Mouse (Mus musculus): ENCODE measurements around the gene Tma7. TPM values are rescaled to one million over a fixed set of nuclear protein-coding genes. Genes with fewer than 3 reads are reported as not detected.

Tma7 gene
- polyA plus RNA-seq, 1 experiment from 2014 or later, result 663 TPM

DNA sequence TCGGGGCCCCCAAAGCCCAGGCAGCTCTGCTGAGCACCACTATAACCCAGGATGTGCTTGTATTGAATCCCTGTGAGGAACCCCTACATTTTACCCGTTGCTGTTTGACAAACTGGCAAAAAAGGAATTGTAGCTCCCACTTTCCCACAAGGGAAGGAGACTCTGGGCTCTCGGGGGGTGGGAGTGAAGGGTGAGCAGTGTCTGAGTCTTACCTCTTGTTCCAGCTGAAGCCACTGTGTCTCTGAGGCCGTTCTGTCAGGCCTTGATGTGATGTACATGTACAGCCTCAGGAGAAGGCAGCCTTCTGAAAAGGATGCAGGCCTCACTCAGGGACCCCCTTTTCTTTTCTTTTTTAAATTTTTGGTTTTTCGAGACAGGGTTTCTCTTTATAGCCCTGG lies 21.5 kb downstream of the Tma7 start:
- Histone ChIP-seq H3K27me3 (replicated peaks; ENCODE audit: control insufficient read depth, insufficient read depth, low read length) (no peaks in the 10 kb centered on the region), H3K27ac (ENCODE audit: low read depth, low read length) (no peak overlapping the region), H3K9me3 (ENCODE audit: control insufficient read depth, low read length) (no peaks in the 10 kb centered on the region), H3K4me2 (ENCODE audit: low read length) (no peak overlapping the region), H3K9ac (ENCODE audit: low read depth, low read length) (no peak overlapping the region), H3K4me3 (ENCODE audit: low read length) (no peak overlapping the region), H3K36me3 (ENCODE audit: control insufficient read depth, insufficient read depth, low read length) (peaks cover 44% of the 10 kb centered on the region), H3K4me1 (ENCODE audit: control insufficient read depth, insufficient read depth, low read depth, low read length) (peaks cover 15% of the 10 kb centered on the region)
- ATAC-seq, result no peak
- WGBS, result 91% methylated on average over 5 of the region's 5 CpGs

DNA sequence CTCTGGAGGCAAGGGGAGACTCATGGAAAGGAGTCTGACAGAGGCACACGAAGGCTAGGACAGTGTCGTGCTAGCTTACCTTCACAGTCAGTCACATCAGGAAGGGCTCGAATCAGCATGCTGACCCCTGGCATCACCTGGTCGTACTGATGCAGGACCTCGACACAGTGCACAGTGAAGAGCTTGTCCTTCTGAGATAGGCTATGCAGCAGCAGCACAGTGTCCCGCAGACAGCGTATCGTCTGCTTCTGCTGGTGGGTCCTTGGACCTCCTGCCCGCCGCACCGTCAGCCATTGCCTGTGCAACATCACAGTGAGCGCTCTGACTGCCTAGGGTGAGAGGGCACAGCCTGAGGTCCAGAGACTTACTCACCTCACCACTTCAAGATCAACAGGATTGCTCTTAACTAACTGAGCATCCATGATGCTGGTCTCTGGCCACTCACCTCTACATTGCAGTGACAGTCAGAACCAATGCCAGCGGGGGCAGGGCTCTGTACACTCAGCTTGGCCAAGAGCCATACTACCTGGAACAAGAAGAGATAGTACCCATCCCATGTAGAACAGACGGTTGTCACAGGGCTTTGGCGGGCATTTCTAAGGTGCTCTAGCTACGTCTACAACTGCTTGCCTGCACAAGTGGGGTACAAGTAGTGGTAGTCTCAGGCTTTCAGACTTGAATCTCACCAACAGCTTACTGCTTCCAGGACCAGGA lies 22.0 kb downstream of the Tma7 start:
- Histone ChIP-seq H3K4me2 (ENCODE audit: low read length) (no peak overlapping the region), H3K9ac (ENCODE audit: low read depth, low read length) (no peak overlapping the region), H3K4me3 (ENCODE audit: low read length) (no peak overlapping the region), H3K27ac (ENCODE audit: low read depth, low read length) (no peak overlapping the region), H3K27me3 (replicated peaks; ENCODE audit: control insufficient read depth, insufficient read depth, low read length) (no peaks in the 10 kb centered on the region), H3K4me1 (ENCODE audit: control insufficient read depth, insufficient read depth, low read depth, low read length) (peaks cover 16% of the 10 kb centered on the region), H3K9me3 (ENCODE audit: control insufficient read depth, low read length) (no peaks in the 10 kb centered on the region), H3K36me3 (ENCODE audit: control insufficient read depth, insufficient read depth, low read length) (peaks cover 38% of the 10 kb centered on the region)
- 90% methylated on average over 16 of the region's 16 CpGs for WGBS
- ATAC-seq, result no peak

DNA sequence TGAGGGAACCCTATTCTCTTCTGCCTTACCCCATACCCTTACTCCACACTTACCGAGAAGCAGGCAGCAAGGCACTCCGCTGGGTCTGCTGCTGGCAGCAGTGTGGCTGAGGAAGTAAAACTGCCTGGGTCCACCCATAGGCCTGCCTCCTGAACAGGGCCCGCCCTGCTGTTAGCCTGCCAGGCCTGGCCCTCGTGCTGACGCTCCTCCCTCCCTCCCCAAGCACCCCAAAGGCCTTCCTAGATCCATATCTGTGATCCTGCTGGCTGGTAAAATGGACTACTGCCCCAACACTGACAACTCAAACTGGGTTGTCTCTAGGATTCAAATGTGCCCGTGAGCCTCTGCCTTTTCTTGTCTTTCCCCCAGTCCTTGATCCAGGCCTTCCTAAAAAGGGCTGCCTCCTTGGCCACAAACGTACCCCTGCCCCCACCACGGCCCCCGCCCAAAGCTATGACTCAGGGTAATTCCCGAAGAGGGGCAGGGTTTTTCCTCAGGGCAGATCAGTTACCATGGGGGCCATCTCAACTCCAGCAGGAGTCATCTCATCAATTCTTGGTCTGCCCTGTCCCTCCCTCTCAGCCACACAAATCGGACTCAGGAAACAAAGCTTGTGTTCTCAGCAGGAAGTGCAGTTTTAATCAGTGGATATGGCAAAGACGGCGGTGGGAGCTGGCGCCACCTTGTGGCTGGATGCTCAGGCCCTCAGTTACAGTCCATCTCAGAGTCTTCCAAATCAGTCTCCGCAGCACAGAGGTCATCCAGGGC lies 23.1 kb downstream of the Tma7 start, which contains the start of gene Trex1:
Gene Trex1, minus strand, starts transcription at position 599 of the 768 bp plus-strand sequence.
- no peaks in the 10 kb centered on the region for H3K27me3 ChIP-seq (replicated peaks; ENCODE audit: control insufficient read depth, insufficient read depth, low read length)
- peaks cover 23% of the 10 kb centered on the region for H3K4me1 ChIP-seq (ENCODE audit: control insufficient read depth, insufficient read depth, low read depth, low read length)
- peak within 1 kb of the TSS; percentile 78 for H3K27ac ChIP-seq (ENCODE audit: low read depth, low read length)
- peak within 1 kb of the TSS; percentile 71 for H3K4me2 ChIP-seq (ENCODE audit: low read length)
- H3K9ac ChIP-seq (ENCODE audit: low read depth, low read length), result peak within 1 kb of the TSS; percentile 59
- H3K9me3 ChIP-seq (ENCODE audit: control insufficient read depth, low read length), result no peaks in the 10 kb centered on the region
- WGBS, result 27% methylated on average over 15 of the region's 15 CpGs
- peaks cover 30% of the 10 kb centered on the region for H3K36me3 ChIP-seq (ENCODE audit: control insufficient read depth, insufficient read depth, low read length)
- H3K4me3 ChIP-seq (ENCODE audit: low read length), result peak within 1 kb of the TSS; percentile 39
- peak; percentile 71 for ATAC-seq

DNA sequence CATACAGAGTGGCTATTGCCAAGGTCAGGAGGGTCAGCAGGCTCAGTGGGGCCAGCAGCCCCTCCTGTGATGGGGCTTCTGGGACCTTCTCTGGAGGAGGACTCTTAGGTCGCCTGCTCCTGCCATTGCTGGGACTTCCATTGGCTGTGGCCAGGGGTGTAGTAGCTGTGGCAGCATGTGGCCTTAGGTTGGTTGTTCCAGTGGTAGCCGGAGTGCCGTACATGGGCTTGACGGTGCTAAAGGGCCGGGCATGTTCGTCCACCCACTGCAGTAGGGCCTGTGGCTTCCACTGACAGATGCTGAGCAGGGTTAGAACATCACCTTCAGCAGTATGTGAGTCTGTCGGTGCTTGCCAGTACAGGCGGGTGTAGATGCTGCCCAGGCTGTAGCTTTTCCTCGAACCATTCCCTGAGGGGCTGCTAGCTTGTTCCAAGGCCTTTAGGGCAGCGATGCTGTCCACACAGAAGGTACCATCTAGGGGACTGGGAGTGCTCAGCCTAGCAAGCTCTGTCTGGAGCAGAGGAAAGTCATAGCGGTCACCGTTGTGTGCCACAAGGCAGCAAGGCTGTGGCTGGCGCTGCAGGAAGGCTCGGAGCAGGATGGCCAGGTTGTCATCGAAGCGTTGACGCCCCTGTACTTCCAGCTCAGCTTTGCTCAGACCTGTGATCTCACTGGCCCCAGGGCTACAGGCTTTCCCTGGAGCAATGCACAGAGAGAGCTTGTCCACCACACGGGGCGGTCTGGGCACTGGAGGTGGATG lies 24.2 kb downstream of the Tma7 start:
- no peak overlapping the region for H3K9ac ChIP-seq (ENCODE audit: low read depth, low read length)
- peak overlapping the region; percentile 71; the same call in 1 of the 2 replicates for H3K4me2 ChIP-seq (ENCODE audit: low read length)
- H3K27me3 ChIP-seq (replicated peaks; ENCODE audit: control insufficient read depth, insufficient read depth, low read length), result no peaks in the 10 kb centered on the region
- peaks cover 23% of the 10 kb centered on the region for H3K36me3 ChIP-seq (ENCODE audit: control insufficient read depth, insufficient read depth, low read length)
- H3K27ac ChIP-seq (ENCODE audit: low read depth, low read length), result no peak overlapping the region
- no peaks in the 10 kb centered on the region for H3K9me3 ChIP-seq (ENCODE audit: control insufficient read depth, low read length)
- WGBS, result 93% methylated on average over 19 of the region's 19 CpGs
- ATAC-seq, result no peak
- H3K4me1 ChIP-seq (ENCODE audit: control insufficient read depth, insufficient read depth, low read depth, low read length), result peaks cover 23% of the 10 kb centered on the region
- H3K4me3 ChIP-seq (ENCODE audit: low read length), result no peak overlapping the region

DNA sequence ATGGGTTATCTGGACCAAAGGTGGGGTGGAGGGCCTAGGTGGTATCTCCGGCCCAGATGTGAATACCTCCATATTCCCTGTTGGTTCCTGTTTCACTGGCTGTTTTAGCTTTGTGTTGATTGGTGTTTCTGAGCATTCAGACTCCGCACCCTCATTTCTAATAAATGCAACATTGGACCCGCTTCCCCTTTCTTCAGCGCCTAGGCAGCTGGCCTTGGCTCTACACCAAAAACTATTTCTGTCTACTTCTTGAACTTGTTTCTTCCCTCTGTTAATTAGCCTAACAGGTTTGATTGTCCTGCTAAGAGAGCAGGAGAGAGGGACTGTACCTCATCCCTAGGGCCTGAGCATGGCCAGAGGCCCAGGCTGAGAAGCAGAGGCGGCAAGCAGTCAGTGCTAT lies 24.8 kb downstream of the Tma7 start:
- H3K4me2 ChIP-seq (ENCODE audit: low read length), result no peak overlapping the region
- peaks cover 23% of the 10 kb centered on the region for H3K4me1 ChIP-seq (ENCODE audit: control insufficient read depth, insufficient read depth, low read depth, low read length)
- no peak overlapping the region for H3K27ac ChIP-seq (ENCODE audit: low read depth, low read length)
- H3K9ac ChIP-seq (ENCODE audit: low read depth, low read length), result no peak overlapping the region
- H3K9me3 ChIP-seq (ENCODE audit: control insufficient read depth, low read length), result no peaks in the 10 kb centered on the region
- ATAC-seq, result no peak
- H3K4me3 ChIP-seq (ENCODE audit: low read length), result no peak overlapping the region
- 95% methylated on average over 5 of the region's 5 CpGs for WGBS
- H3K27me3 ChIP-seq (replicated peaks; ENCODE audit: control insufficient read depth, insufficient read depth, low read length), result no peaks in the 10 kb centered on the region
- H3K36me3 ChIP-seq (ENCODE audit: control insufficient read depth, insufficient read depth, low read length), result peaks cover 18% of the 10 kb centered on the region

DNA sequence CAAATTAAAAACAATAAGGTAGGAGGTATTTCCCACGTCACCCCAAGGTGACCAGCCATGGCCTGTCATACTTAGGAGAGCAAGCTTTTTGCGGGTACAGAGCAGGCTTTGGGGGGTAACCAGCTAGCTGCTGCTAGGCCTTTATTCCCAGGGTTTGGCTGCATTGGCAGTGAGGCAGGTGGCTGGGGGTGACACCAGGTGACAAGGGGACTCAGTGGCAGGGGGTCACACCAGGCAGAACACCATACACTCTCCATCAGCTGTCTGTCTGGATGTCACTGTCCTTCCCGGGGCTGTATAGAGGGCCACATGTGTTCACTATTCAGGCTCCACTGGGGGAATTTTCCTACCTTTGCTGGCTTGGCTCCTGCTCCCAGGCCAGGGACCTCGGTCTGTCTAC lies 25.5 kb downstream of the Tma7 start:
- Histone ChIP-seq H3K9me3 (ENCODE audit: control insufficient read depth, low read length) (no peaks in the 10 kb centered on the region), H3K4me1 (ENCODE audit: control insufficient read depth, insufficient read depth, low read depth, low read length) (peaks cover 23% of the 10 kb centered on the region), H3K27ac (ENCODE audit: low read depth, low read length) (no peak overlapping the region), H3K9ac (ENCODE audit: low read depth, low read length) (no peak overlapping the region), H3K4me3 (ENCODE audit: low read length) (no peak overlapping the region), H3K36me3 (ENCODE audit: control insufficient read depth, insufficient read depth, low read length) (peaks cover 14% of the 10 kb centered on the region), H3K4me2 (ENCODE audit: low read length) (no peak overlapping the region), H3K27me3 (replicated peaks; ENCODE audit: control insufficient read depth, insufficient read depth, low read length) (no peaks in the 10 kb centered on the region)
- ATAC-seq, result no peak
- WGBS, result 91% methylated on average over 4 of the region's 4 CpGs

DNA sequence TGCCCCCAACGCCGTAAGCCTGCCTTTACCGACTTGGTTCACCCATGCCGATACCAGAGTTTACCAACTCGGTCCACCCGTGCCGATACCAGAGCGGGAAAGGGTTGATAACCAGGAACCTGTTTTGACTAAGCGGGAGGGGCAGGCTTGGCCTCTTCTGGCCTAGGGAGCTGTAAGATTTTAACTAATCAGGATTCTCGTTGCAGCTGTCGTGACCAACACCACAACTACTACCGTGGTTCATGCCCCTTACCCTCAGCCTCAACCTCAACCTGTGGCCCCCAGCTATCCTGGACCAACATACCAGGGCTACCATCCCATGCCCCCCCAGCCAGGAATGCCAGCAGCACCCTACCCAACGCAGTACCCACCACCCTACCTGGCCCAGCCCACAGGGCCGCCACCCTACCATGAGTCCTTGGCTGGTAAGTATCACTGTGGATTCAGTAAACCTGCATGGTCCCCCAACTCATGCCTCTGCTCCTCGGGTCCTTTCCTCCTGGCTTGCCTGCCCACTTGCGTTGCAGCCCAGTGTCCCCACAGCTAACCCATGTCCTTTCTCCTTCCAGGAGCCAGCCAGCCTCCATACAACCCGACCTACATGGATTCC lies 26.2 kb downstream of the Tma7 start:
- H3K9me3 ChIP-seq (ENCODE audit: control insufficient read depth, low read length), result no peaks in the 10 kb centered on the region
- peaks cover 23% of the 10 kb centered on the region for H3K4me1 ChIP-seq (ENCODE audit: control insufficient read depth, insufficient read depth, low read depth, low read length)
- H3K9ac ChIP-seq (ENCODE audit: low read depth, low read length), result no peak overlapping the region
- ATAC-seq, result no peak
- no peak overlapping the region for H3K4me2 ChIP-seq (ENCODE audit: low read length)
- peaks cover 14% of the 10 kb centered on the region for H3K36me3 ChIP-seq (ENCODE audit: control insufficient read depth, insufficient read depth, low read length)
- WGBS, result 94% methylated on average over 17 of the region's 17 CpGs
- no peaks in the 10 kb centered on the region for H3K27me3 ChIP-seq (replicated peaks; ENCODE audit: control insufficient read depth, insufficient read depth, low read length)
- no peak overlapping the region for H3K4me3 ChIP-seq (ENCODE audit: low read length)
- H3K27ac ChIP-seq (ENCODE audit: low read depth, low read length), result no peak overlapping the region

DNA sequence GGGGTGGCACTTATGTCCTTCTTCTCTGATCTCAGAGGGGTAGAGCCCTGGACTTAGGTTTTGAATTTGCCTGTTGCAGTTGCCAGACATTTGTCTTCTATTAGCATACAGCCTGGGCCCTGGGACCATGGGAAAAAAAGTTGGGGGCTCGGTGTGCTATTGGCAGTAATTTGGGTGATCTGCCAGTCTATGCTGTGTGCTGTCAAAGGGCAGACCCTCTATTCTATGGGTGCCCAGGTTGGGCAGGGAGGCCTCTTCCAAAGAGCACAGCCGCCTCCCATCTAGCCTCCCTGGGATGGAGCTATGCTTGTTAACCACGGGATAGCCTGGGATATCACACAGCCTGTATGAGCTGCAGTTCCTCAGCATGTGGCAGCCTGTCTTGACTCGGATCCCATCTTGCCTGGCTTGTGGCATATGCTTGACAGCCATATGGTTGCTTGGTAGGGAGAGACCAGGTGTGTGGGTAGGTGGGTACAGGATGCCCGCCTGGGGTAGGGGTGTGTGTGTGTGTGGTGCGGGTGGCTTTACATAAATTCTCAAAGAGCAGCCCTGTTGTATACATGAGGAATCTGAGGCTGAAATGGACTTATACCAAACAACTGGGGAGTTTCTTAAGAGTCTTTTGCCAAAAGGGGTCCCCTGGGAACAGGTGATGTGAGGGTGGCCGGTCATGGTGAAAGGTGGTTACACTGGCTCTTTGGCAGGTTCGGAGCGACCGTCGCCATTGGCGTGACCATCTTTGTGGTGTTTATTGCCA lies 26.9 kb downstream of the Tma7 start:
- H3K4me3 ChIP-seq (ENCODE audit: low read length), result peak overlapping the region; percentile 34
- H3K27ac ChIP-seq (ENCODE audit: low read depth, low read length), result peak overlapping the region; percentile 46; the same call in 1 of the 2 replicates
- no peak for ATAC-seq
- H3K4me2 ChIP-seq (ENCODE audit: low read length), result peak overlapping the region; percentile 55
- H3K36me3 ChIP-seq (ENCODE audit: control insufficient read depth, insufficient read depth, low read length), result peaks cover 14% of the 10 kb centered on the region
- H3K4me1 ChIP-seq (ENCODE audit: control insufficient read depth, insufficient read depth, low read depth, low read length), result peaks cover 23% of the 10 kb centered on the region
- H3K9ac ChIP-seq (ENCODE audit: low read depth, low read length), result peak overlapping the region; percentile 61
- no peaks in the 10 kb centered on the region for H3K9me3 ChIP-seq (ENCODE audit: control insufficient read depth, low read length)
- 86% methylated on average over 12 of the region's 12 CpGs for WGBS
- H3K27me3 ChIP-seq (replicated peaks; ENCODE audit: control insufficient read depth, insufficient read depth, low read length), result no peaks in the 10 kb centered on the region

Data from hindbrain, embryonic 16.5 days (tissue).